Mouse (Mus musculus): ENCODE measurements around the gene Ube2d2b. TPM values are rescaled to one million over a fixed set of nuclear protein-coding genes. Genes with fewer than 3 reads are reported as not detected.

Gene Ube2d2b
- 0.39 and 0.45 TPM in 2 replicates for polyA plus RNA-seq (2016; fragmentation: Nextera tagmentation; extraction: Ambion mirVana)

DNA sequence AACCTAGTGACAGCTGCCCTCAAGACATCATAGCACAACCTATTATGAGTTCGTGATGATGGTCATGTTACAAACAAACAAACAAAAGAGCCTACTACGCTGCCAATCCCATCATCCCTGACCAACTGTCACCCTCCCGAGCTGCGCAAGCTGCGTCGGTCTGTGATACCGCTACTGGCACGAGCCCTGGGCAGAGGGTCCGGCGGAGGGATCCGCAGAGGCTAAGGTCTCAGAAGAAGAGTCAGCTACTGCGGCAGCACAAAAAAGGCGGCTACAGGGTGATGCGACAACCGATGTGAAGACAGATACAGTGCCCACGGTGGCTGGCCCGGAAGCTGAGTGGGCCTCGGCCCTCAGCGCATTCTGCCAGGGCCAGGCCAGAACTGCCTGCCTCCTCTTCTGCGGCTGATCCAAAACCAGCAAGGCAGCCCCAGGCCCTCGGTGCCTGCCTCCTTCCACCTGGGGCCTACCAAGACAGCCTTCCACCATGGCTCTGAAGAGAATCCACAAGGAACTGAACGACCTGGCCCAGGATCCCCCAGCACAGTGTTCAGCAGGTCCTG, at the start of gene Ube2d2b:
Gene Ube2d2b (plus strand): TSS at position 102 of the 563 bp plus-strand sequence.
- no peaks in the 10 kb centered on the region for H3K27me3 ChIP-seq (replicated peaks)
- WGBS (ENCODE audit: insufficient replicate concordance) = 95% methylated on average over 22 of the region's 22 CpGs
- peaks cover 18% of the 10 kb centered on the region for H3K4me1 ChIP-seq
- peak; percentile 40; the same call in 1 of the 2 replicates for ATAC-seq
- peaks cover 22% of the 10 kb centered on the region for H3K36me3 ChIP-seq
- H3K27ac ChIP-seq = no peak within 1 kb of the TSS
- no peak within 1 kb of the TSS for H3K4me2 ChIP-seq
- H3K4me3 ChIP-seq = no peak within 1 kb of the TSS
- H3K9me3 ChIP-seq (replicated peaks) = no peaks in the 10 kb centered on the region
- H3K9ac ChIP-seq = no peak within 1 kb of the TSS

DNA sequence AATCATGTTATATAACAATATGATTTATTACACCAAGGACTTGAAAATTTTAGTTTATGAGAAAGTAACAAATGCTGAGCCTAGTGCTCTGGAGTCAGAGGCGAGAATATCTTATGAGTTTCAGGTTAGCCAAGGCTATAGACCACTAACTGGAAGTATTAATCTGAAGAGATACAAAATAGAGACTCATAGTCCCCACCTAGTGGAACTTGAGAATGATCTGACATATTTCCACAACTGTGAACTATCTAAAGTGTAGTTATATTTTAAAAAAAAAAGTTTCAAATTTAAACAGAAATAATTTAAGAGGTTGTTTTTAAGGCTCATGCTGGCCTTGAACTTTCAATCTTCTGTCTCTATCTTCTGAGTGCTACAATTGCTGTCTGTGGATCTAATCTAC, 47.5 kb upstream of the Ube2d2b start:
- ATAC-seq = no peak
- peaks cover 74% of the 10 kb centered on the region for H3K36me3 ChIP-seq
- 91% methylated on average over 1 of the region's 1 CpGs for WGBS (ENCODE audit: insufficient replicate concordance)

GRCm38 (mm10) chr5:107787682-107788443, 42.0 kb upstream of the Ube2d2b start:
- ATAC-seq = no peak
- H3K27me3 ChIP-seq (replicated peaks) = no peaks in the 10 kb centered on the region
- H3K27ac ChIP-seq = no peak overlapping the region
- H3K9me3 ChIP-seq (replicated peaks) = no peaks in the 10 kb centered on the region
- H3K36me3 ChIP-seq = peaks cover 76% of the 10 kb centered on the region
- no peak overlapping the region for H3K4me2 ChIP-seq
- H3K4me1 ChIP-seq = no peaks in the 10 kb centered on the region
- H3K4me3 ChIP-seq = no peak overlapping the region
- WGBS (ENCODE audit: insufficient replicate concordance) = 65% methylated on average over 6 of the region's 7 CpGs
- H3K9ac ChIP-seq = no peak overlapping the region

More for the DNA sequence above, 47.5 kb upstream of the Ube2d2b start:
- Histone ChIP-seq H3K4me1 (no peaks in the 10 kb centered on the region), H3K9me3 (replicated peaks) (no peaks in the 10 kb centered on the region), H3K4me2 (no peak overlapping the region), H3K9ac (no peak overlapping the region), H3K27ac (no peak overlapping the region), H3K27me3 (replicated peaks) (no peaks in the 10 kb centered on the region), H3K4me3 (no peak overlapping the region)

DNA sequence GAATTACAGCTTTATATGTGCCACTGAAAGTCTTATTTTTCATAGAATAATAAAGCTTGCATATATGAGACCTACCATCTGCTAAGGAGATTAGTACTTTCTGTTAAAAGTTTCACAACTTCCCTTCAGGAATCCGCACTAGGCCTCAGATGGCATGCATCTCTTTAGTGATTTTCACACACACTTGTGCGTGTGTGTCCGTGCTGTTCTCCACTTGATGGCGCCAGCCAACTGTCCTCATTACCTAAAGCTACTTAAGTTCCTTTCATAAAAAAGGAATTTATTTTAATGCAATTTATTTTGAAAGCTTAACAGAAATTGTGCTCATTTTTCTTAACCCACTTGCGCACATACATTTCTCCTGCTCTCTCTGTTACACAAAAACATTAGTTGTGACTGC, 40.4 kb upstream of the Ube2d2b start:
- H3K27me3 ChIP-seq (replicated peaks) = no peaks in the 10 kb centered on the region
- WGBS (ENCODE audit: insufficient replicate concordance) = 80% methylated on average over 5 of the region's 5 CpGs
- H3K4me1 ChIP-seq = no peaks in the 10 kb centered on the region
- H3K9me3 ChIP-seq (replicated peaks) = no peaks in the 10 kb centered on the region
- H3K36me3 ChIP-seq = peaks cover 70% of the 10 kb centered on the region
- H3K4me3 ChIP-seq = no peak overlapping the region
- ATAC-seq = no peak
- no peak overlapping the region for H3K9ac ChIP-seq
- no peak overlapping the region for H3K4me2 ChIP-seq
- H3K27ac ChIP-seq = no peak overlapping the region

- 71% methylated on average over 2 of the region's 2 CpGs for WGBS (ENCODE audit: insufficient replicate concordance)
- ATAC-seq = no peak
These were observed 37.9 kb upstream of the Ube2d2b start for GRCm38 (mm10) chr5:107791966-107792365.

DNA sequence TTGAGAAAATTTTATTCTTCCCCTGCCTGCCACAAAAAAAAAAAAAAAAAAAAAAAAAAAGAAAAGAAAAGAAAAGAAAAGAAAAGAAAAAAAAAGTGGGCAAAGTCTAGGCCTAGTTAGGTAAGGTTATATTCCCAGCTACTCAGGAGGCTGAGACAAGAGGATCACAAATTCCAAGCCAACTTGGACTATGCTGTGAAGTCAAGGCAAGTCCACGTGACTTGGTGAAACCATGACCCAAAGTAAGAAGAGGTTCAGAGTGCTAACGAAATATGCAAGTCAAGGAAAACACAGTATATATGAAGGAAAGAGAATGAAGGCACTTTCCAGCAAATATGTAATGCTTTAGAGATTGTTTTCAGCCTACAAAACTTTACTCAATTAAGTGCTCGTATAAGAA, 37.4 kb upstream of the Ube2d2b start:
- H3K4me1 ChIP-seq = no peaks in the 10 kb centered on the region
- H3K4me3 ChIP-seq = no peak overlapping the region
- no peak overlapping the region for H3K4me2 ChIP-seq
- H3K36me3 ChIP-seq = peaks cover 73% of the 10 kb centered on the region
- no peaks in the 10 kb centered on the region for H3K9me3 ChIP-seq (replicated peaks)
- H3K27ac ChIP-seq = no peak overlapping the region
- WGBS (ENCODE audit: insufficient replicate concordance) = 86% methylated on average over 3 of the region's 3 CpGs
- ATAC-seq = no peak
- no peaks in the 10 kb centered on the region for H3K27me3 ChIP-seq (replicated peaks)
- H3K9ac ChIP-seq = no peak overlapping the region

More at GRCm38 (mm10) chr5:107791966-107792365, 37.9 kb upstream of the Ube2d2b start:
- Histone ChIP-seq H3K27me3 (replicated peaks) (no peaks in the 10 kb centered on the region), H3K36me3 (peaks cover 74% of the 10 kb centered on the region), H3K4me3 (no peak overlapping the region), H3K4me2 (no peak overlapping the region), H3K9me3 (replicated peaks) (no peaks in the 10 kb centered on the region), H3K4me1 (no peaks in the 10 kb centered on the region), H3K9ac (no peak overlapping the region), H3K27ac (no peak overlapping the region)

GRCm38 (mm10) chr5:107793258-107793657, 36.6 kb upstream of the Ube2d2b start:
- H3K4me1 ChIP-seq = no peaks in the 10 kb centered on the region
- H3K9me3 ChIP-seq (replicated peaks) = no peaks in the 10 kb centered on the region
- H3K36me3 ChIP-seq = peaks cover 73% of the 10 kb centered on the region
- no peak overlapping the region for H3K27ac ChIP-seq
- no peak overlapping the region for H3K4me3 ChIP-seq
- H3K4me2 ChIP-seq = no peak overlapping the region
- 52% methylated on average over 3 of the region's 3 CpGs for WGBS (ENCODE audit: insufficient replicate concordance)
- no peaks in the 10 kb centered on the region for H3K27me3 ChIP-seq (replicated peaks)
- ATAC-seq = no peak
- H3K9ac ChIP-seq = no peak overlapping the region

DNA sequence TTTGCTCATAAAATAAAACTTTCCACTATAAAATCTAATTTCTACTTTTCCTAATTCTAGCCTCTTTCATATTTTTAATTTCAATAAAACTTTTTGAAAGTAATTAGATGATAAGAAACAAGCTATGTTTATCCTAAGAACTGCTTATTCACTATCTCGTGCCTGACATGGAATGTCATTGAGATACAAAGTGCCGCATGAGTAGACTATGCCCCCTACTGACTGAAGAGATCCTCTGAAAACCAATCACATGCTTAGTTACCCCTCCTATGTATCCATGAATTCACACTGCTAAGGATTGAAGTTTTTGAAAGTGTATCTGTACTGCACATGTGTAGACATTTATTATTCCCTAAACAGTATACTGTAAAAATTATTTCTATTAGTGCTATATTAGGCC, 36.0 kb upstream of the Ube2d2b start:
- Histone ChIP-seq H3K36me3 (peaks cover 79% of the 10 kb centered on the region), H3K27me3 (replicated peaks) (no peaks in the 10 kb centered on the region), H3K9ac (no peak overlapping the region), H3K9me3 (replicated peaks) (no peaks in the 10 kb centered on the region), H3K4me3 (no peak overlapping the region), H3K4me2 (no peak overlapping the region), H3K4me1 (no peaks in the 10 kb centered on the region), H3K27ac (no peak overlapping the region)
- ATAC-seq = no peak
- 36% methylated on average over 2 of the region's 2 CpGs for WGBS (ENCODE audit: insufficient replicate concordance)

DNA sequence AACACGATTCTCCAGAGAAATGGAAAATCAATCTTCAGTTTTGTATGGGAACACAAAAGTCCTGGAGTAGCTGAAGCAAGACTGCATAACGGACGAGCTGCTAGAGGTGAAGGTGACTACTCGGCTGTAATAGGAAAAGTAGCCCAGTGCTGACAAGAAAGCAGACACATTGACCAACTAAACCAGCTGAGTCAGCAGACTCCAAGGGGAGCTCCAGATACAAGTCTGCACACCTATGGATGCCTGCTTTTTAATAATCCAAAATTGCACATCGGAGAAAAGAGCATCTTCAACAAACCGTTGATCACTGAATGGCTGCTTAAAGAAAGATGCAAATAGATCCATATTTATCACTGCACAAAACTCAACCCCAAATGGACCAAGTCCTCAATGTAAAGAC, 31.6 kb upstream of the Ube2d2b start:
- no peaks in the 10 kb centered on the region for H3K27me3 ChIP-seq (replicated peaks)
- WGBS (ENCODE audit: insufficient replicate concordance) = 85% methylated on average over 6 of the region's 6 CpGs
- no peak overlapping the region for H3K27ac ChIP-seq
- ATAC-seq = no peak
- no peak overlapping the region for H3K4me2 ChIP-seq
- no peak overlapping the region for H3K9ac ChIP-seq
- peaks cover 68% of the 10 kb centered on the region for H3K36me3 ChIP-seq
- no peaks in the 10 kb centered on the region for H3K9me3 ChIP-seq (replicated peaks)
- H3K4me1 ChIP-seq = no peaks in the 10 kb centered on the region
- no peak overlapping the region for H3K4me3 ChIP-seq

DNA sequence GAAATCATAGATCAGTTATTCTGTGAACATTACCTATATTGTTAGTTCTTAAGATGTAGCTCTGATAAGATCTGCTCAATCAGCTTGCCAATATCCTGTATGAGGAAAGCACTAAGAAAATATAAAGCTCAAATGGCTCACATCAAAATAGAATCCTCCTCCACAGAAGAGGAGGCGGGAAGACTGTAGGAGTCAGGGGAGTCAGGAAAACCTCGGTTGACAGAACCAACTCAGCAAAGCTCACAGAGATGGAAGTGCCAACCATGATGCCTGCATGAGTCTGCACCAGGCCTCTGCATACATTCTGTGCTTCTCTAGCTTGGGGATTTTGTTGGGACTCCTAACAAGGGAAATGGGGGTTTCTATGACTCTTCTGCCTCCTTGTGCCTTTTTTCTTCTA, 28.7 kb upstream of the Ube2d2b start:
- ATAC-seq = no peak

GRCm38 (mm10) chr5:107802621-107803020, 27.3 kb upstream of the Ube2d2b start:
- no peak overlapping the region for H3K4me2 ChIP-seq
- H3K27me3 ChIP-seq (replicated peaks) = no peaks in the 10 kb centered on the region
- no peaks in the 10 kb centered on the region for H3K4me1 ChIP-seq
- H3K9ac ChIP-seq = no peak overlapping the region
- peaks cover 45% of the 10 kb centered on the region for H3K36me3 ChIP-seq
- no peak overlapping the region for H3K4me3 ChIP-seq
- H3K9me3 ChIP-seq (replicated peaks) = no peaks in the 10 kb centered on the region
- no peak overlapping the region for H3K27ac ChIP-seq
- ATAC-seq = no peak

More for the DNA sequence above, 28.7 kb upstream of the Ube2d2b start:
- Histone ChIP-seq H3K4me2 (no peak overlapping the region), H3K9me3 (replicated peaks) (no peaks in the 10 kb centered on the region), H3K27ac (no peak overlapping the region), H3K27me3 (replicated peaks) (no peaks in the 10 kb centered on the region), H3K4me3 (no peak overlapping the region), H3K36me3 (peaks cover 54% of the 10 kb centered on the region), H3K4me1 (no peaks in the 10 kb centered on the region), H3K9ac (no peak overlapping the region)
- 77% methylated on average over 2 of the region's 2 CpGs for WGBS (ENCODE audit: insufficient replicate concordance)

- Histone ChIP-seq H3K27me3 (replicated peaks) (no peaks in the 10 kb centered on the region), H3K9me3 (replicated peaks) (no peaks in the 10 kb centered on the region), H3K4me1 (no peaks in the 10 kb centered on the region), H3K27ac (no peak overlapping the region), H3K4me2 (no peak overlapping the region), H3K36me3 (peaks cover 51% of the 10 kb centered on the region), H3K9ac (no peak overlapping the region), H3K4me3 (no peak overlapping the region)
- WGBS (ENCODE audit: insufficient replicate concordance) = 84% methylated on average over 4 of the region's 4 CpGs
- no peak for ATAC-seq
These were observed 22.4 kb upstream of the Ube2d2b start for GRCm38 (mm10) chr5:107807496-107807895.
